Mouse (Mus musculus): ENCODE data around the gene Sik3. TPM values are rescaled to one million over a fixed set of nuclear protein-coding genes. Genes with fewer than 3 reads are reported as not detected.
A peak's percentile ranks its signal among the peaks of the same experiment; 100 is the strongest.

Sik3 gene
- polyA plus RNA-seq (2017; shearing (Covaris generic)): 10 to 100 TPM; 11.0 to 13.9 (median 11.5) TPM

DNA sequence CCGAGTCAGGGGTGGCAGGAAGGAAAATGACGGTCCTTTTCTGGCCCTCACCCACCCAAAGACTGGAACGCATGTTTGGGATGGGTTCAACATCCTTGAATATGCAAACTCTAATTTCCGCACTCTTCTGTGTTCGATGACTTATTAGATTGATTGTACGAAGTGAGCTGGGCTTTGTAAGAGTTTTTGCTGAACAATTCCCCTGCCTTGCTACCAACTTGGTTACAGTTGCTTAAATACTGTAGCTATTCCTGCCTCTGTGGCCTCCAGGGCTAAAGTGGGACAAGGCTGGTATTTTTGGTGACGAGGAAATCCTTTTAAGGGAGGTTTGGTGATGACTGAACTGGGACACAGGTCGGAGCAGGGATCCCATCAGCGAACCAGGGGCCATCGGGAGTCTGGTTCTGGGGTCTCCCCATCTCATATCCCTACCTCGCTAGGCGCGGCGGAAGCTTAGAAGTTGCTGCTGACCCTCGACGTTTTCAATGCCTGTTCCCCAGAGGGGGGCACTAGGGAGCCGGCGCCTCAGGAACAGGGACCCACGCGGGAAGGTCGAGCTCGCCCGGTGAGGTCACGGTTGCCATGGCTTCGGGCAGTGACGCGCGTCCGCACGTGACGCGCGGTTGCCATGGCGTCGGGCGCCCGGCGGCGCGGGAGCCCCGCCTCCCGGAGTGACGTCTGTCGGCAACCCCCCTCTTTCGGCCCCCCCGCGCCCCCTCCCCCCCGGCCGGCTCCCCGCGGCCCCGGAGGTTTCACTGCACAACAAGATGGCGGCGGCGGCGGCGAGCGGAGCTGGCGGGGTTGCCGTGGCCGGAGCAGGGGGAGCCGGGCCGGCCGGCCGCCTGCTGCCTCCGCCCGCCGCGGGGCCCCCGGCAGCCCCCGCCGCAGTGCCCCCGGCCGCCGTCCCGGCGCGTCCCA is at the start of gene Sik3, which contains the start of gene Pafah1b2:
Gene Sik3 (plus strand): TSS at position 730 of the 918 bp plus-strand sequence.
Gene Pafah1b2 (minus strand): TSS at position 600 of the 918 bp plus-strand sequence.
- peak; percentile 79 for ATAC-seq

- ATAC-seq: no peak
These were observed 49.0 kb upstream of the Sik3 start for GRCm38 (mm10) chr9:45963577-45963976.

DNA sequence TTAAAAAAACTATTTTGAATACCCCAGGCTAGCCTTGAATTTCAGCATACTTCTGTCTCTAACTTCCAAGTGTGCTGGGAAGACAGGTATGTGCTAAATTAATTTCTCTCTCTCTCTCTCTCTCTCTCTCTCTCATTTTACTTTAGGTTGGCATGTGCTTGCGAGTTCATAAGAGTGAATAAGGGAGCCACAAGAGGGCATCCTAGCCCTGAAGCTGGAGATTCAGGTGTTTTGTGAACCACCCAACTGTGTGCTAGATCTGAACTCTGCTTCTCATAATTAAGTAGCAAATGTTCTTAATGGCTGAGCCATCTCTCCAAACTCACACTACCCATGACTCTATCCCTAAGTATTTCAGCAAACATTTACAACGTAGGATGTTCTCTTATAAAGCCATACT is 35.7 kb upstream of the Sik3 start:
- no peak for ATAC-seq

- ATAC-seq: no peak
These were observed 32.8 kb upstream of the Sik3 start for GRCm38 (mm10) chr9:45979778-45980177.

DNA sequence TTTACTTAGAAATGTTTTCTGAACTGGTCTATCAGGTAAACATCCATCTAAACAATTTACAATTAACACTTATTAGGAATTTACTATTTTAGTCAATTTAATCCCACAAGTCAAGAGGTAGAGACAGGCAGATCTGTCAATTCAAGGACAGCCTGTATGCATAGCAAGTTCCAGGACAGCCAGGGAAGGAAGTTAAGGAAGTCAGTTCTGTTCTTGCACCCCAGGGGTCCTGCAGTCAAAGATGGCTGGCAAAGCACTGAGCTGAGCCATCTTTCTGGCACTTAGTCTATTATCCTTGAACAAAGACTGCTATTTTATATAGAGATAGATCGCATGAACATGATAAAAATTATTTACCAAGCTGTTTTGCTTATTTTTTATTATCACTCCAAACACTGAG is 32.0 kb upstream of the Sik3 start:
- ATAC-seq: no peak

DNA sequence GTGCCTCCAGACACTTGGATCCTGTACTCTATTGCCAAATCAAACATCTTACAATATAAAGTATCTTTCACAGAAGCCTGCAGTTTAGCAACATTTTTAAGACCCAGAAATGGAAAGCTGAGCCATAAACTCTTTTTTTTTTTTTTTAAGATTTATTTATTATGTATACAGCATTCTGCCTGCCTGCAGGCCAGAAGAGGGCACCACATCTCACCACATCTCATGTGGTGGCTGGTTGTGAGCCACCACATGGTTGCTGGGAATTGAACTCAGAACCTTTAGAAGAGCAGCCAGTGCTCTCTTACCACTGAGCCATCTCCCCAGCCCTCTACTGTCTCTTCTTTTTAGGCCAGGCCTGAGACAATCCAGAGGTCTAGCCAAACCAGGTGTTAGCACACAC is 31.3 kb upstream of the Sik3 start:
- no peak for ATAC-seq

DNA sequence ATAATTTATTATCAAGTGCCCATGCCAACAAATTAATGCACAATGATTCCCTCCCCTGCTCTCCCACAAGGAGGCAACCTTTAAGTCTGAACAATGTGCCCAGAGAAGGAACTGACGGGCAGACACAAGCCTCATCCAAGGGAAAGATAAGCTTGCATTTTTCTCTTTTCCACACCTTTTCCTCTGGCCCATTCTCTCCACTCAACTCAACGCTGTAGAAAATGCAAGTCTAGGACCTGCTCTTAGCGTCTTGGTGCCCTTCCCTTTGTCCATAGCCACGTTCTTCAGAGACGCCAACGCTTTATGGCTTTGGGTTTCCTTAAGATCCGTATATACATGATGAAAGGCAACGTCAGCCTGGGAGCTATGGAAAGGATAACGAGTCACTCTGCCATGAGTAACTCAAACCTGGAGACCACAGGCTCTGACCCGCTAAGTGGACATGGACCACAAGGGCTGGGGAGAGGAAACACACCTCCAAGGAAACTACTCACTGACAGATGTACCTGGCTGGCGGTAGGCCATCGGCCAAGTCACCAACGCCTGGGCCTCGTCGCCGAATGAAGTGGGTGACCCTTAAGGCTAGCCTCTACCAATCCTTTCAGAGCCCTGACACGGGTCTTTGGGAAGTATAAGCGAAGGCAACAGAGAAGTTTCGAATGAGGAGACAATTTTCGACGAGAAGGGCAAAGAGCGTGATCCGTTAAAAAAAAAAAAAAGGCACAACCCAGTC is 28.8 kb upstream of the Sik3 start:
- ATAC-seq: no peak

DNA sequence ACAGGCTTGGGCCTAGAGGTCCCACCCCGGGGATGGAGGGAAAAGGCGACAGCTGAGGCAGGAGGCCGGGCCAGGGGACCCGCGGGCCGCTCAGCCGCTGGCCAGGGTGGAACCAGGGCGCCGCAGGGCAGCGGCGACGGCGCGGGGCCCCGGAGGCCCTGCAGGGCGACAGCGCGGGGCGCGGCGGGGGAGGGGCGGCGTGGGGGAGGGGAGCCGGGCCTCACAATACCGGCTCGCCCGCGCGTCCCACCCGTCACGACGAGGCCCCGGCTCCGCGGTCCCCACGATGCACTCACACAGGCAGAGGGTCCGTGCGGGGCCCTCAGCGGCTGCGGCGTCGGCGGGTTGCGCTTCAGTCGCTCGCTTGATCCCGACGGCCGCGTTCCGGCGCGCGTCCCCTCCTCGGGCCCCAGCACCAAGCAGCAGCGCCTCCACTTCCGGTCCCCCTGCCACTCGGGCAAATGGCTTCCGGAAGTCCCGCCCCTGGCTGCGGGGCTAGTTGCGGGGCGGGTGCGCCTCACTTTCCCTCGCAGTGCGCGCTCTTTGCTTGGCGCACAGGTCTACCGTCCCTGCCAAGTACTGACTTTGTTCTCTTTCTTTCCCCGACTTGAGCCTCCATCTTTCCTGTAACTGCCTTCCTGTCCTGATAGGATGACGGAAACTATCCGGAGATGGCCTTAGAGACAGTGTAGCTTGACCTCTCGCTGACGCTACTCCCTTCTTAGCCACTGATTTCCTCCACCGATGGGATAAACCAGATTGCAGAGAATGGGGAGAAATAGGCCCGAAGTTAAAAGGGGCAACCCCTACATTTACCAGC is 28.0 kb upstream of the Sik3 start:
- ATAC-seq: peak; percentile 87

DNA sequence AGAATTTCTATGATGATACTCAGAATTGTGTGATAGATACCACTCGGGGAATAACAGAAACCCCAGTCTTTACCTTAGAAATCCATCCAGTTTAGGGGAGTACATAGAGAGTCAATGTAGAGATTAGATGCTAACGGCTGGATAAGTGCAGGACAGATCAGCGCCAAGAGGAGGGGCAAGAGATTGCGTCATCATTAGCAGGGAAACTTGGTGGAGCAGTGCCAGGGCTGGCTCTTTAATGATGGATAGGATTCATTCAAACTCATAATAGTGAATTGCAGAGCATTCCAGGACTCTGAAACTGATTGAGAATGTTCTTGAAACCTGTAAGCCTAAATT is 27.4 kb upstream of the Sik3 start:
- ATAC-seq: peak; percentile 60

- ATAC-seq: no peak
These were observed 13.6 kb upstream of the Sik3 start for GRCm38 (mm10) chr9:45999009-45999408.

GRCm38 (mm10) chr9:46003729-46004128 is 8.9 kb upstream of the Sik3 start:
- ATAC-seq: no peak

GRCm38 (mm10) chr9:46004529-46004928 is 8.1 kb upstream of the Sik3 start:
- ATAC-seq: no peak

DNA sequence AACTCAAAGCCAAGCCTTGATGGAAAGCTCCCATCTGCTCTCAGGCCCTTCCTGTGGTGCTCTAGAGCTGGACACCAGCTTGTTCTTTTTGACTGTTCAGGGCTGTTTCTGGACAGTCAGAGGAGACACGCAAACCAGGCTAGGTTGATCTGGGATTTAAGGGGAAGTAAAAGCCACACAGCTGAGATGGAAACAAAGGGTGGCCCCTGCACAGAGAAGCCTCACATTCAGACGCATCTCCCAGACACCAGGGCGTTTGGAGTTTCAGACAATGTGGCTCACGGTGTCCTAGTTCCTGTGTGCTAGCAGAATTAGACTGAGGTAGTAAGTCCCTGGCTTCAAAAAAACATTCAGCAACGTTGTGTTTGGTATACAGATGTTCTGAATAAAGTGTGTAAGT is 6.4 kb upstream of the Sik3 start:
- ATAC-seq: no peak

DNA sequence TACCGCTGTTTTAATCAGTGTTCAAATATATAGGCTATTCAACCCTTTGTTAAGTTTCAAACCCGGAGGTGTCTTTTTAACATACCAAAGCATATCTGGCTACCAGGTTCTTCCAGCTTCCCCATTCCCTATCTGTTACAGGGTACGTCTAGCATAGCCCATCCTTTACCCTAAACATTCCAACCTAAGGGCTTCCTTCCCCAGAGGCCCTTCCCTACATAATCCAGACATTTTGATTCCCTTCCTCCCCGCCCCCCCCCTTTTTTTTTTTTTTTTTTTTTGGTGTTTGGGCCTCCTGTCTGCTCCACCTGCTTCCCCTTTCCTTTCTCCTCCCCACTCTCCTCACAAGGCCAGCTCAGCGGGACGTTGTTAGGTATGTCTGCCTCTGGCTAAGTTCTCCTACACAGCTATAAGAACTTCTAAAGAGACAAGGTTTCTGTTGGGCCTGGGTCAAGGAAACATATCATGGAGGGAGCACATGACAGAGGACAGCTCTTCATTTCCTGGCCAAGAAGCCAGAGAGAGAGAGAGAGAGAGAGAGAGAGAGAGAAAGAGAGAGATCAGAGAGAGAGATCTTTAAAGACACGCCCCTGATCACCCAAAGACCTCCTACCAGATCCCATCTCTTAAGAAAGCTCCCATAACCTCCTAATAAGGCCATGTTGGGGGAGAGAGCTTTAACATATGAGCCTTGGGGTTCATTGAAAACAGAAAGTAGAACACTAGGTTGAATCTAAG is 3.5 kb upstream of the Sik3 start:
- no peak for ATAC-seq

DNA sequence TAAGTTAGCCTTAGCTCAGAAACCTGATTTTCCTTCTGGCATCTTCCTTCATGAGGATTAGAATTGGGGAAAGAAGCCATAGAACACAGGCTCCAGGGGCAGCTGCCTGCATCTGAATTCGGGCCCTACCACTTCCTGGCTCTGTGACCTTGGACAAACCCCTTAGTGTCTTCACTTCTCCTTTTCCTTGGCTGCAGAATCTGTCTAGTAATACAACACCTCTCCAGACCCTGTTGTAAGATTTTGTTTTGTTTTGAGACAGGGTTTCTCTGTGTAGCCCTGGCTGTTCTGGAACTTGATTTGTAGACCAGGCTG is 3.0 kb upstream of the Sik3 start:
- no peak for ATAC-seq

GRCm38 (mm10) chr9:46011094-46011970 is 1.3 kb upstream of the Sik3 start:
- ATAC-seq: no peak

DNA sequence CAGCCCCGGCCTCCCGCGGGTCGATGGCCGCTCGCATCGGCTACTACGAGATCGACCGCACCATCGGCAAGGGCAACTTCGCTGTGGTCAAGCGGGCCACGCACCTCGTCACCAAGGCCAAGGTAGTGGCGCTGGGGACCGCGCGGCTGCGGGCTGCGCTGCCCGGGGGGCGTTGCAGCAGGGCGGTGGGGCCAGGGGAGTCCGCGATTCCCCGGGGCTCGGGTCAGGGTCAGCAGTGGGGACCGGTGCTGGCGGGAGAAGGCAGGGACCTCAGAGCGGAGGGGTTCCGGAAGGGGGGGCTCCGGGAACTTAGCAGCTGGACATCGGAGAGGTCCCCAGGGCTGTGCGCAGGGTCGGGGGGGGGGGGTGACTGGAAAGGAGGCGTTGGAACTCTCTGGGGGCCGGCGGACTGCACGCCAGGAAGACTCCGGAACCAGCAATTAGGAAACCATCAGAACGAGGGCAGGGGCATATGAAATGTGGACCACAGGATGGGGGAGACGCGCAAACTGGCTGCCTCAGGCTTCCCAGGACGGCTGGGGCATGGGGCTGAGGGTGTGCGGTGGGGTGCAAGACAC is 478 bp downstream of the Sik3 start:
- peak; percentile 41 for ATAC-seq

GRCm38 (mm10) chr9:46013616-46014015 is 996 bp downstream of the Sik3 start:
- ATAC-seq: no peak

DNA sequence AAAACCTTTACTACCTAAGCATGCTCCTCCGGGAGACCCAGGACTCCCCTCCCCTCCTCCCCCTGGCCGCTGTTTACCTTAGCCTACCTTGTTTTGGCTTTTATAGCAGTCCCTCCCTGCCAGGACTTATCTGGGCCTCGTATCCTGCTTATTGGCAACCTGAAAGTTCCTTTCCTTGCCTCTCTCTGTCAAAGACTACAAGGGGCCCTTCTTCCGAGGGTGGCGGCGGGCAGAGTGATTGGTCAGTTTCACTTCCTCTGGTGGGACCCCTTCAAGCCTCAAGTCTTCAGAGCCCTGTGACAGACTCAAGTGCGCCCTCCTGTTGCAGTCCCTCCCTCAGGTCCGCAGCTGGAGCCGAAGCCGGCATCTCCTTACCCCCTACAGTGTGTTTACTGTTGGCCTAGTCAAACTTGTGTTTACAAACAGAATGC is 1.6 kb downstream of the Sik3 start:
- no peak for ATAC-seq

DNA sequence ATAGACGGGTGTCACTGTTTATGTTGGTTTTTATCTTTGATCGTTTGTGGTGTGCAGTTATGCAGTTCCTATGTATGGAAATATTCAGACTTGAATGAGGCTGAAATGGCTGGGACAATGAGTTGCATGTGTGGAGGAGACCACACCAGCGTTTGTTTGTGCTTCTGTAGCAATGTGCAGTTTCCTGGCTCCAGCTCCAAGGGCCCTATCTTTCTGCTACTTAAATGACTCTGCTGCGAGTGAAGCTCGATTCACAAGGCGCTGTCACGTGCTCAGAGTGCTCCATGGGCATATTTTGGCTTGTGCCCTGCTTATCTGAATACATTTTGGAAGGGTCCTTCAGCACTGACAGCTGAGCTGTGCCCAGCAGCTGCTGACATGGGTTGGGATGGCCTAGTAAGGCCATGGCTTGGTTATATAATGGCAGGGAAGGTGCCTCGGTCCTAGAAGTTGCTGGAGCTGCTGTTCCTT is 2.5 kb downstream of the Sik3 start:
- no peak for ATAC-seq

DNA sequence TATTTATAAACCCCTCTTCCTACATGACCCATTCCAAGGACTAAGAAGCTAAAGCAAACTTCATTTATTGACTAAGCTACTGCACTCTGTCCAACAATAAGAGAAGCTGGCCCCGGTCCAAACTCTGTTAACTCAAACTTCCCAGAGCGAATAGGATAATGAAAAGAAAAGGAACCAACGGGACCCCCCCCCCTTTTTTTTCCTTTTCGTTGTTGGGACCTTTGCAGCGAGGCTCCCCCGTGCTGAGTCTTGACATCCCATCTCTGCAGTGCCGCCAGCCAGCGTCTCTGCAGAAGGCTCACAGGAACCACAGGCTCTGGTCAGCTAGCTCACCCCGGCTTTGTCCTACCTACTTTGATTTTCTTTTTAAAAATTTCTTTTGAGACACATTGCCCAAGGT is 3.2 kb downstream of the Sik3 start:
- no peak for ATAC-seq
